Mouse (Mus musculus) stomach, embryonic 14.5 days (tissue): ENCODE measurements around the gene Zc3h6. TPM values are rescaled to one million over a fixed set of nuclear protein-coding genes. Genes with fewer than 3 reads are reported as not detected.
A peak's percentile ranks its signal among the peaks of the same experiment; 100 is the strongest.
"Not testable (repeated sequence)": the region's sequence is repeated elsewhere in the genome, so short reads cannot be mapped to it uniquely, and the experiment has no call there.

Source experiments
- ATAC-seq: fragments of 200-750 bp; cut with Nextera tagmentation; 2 replicates; pipeline ENCODE4 v1.8.0; 2017; ENCODE audit warnings: low read depth, moderate TSS enrichment; ENCODE audit not compliant: insufficient number of reproducible peaks, insufficient read depth, low FRiP score
- H3K27ac ChIP-seq: fragments of 300-500 bp; sonication (generic); 2 replicates; pipeline ENCODE4 v1.5.1; 2014; ENCODE audit warnings: mild to moderate bottlenecking, low read length, moderate library complexity, mixed read lengths
- H3K27me3 ChIP-seq: fragments of 300-500 bp; sonication (generic); 2 replicates; pipeline ENCODE4 v1.6.1; 2014; ENCODE audit warnings: low read length, control low read depth, mixed read lengths; ENCODE audit not compliant: control insufficient read depth, insufficient read depth
- H3K36me3 ChIP-seq: fragments of 300-500 bp; sonication (generic); 2 replicates; pipeline ENCODE4 v1.6.1; 2014; ENCODE audit warnings: mild to moderate bottlenecking, control low read depth, low read length, moderate library complexity, mixed read lengths; ENCODE audit not compliant: control insufficient read depth, insufficient read depth
- H3K4me1 ChIP-seq: fragments of 300-500 bp; sonication (generic); 2 replicates; pipeline ENCODE4 v1.6.1; 2014; ENCODE audit warnings: low read length, control low read depth, mixed read lengths; ENCODE audit not compliant: control insufficient read depth, insufficient read depth
- H3K4me2 ChIP-seq: fragments of 300-500 bp; sonication (generic); replicated peaks from 2 replicates; pipeline ENCODE4 v1.6.1; 2014; ENCODE audit warnings: low read depth, low read length, control low read depth
- H3K4me3 ChIP-seq: fragments of 300-500 bp; sonication (generic); 2 replicates; pipeline ENCODE4 v1.5.1; 2014; ENCODE audit warnings: low read depth, low read length, control low read depth
- H3K9ac ChIP-seq: fragments of 300-500 bp; sonication (generic); replicated peaks from 2 replicates; pipeline ENCODE4 v1.6.1; 2014; ENCODE audit warnings: low read depth, mild to moderate bottlenecking, control low read depth, low read length, moderate library complexity, mixed read lengths
- H3K9me3 ChIP-seq: fragments of 300-500 bp; sonication (generic); 2 replicates; pipeline ENCODE4 v1.6.1; 2016; ENCODE audit warnings: low read depth, low read length, control low read depth; ENCODE audit not compliant: control insufficient read depth
- WGBS: fragments of 180-500 bp; shearing (Covaris S2); extraction: QIAGEN DNeasy Blood & Tissue Kit; methylation state at CpG from one replicate; pipeline ENCODE4 v1.1.7; 2014; 5-methylcytosine and 5-hydroxymethylcytosine counted together
- polyA plus RNA-seq: library from polyadenylated mRNA; unstranded; fragments of >200 nt; fragmentation: Nextera tagmentation; extraction: Ambion mirVana; gene quantifications from 2 replicates; pipeline ENCODE4 v1.2.1, GENCODE M21; 2014

Gene Zc3h6
- polyA plus RNA-seq, 1 experiment from 2014 or later: 2.6 TPM

DNA sequence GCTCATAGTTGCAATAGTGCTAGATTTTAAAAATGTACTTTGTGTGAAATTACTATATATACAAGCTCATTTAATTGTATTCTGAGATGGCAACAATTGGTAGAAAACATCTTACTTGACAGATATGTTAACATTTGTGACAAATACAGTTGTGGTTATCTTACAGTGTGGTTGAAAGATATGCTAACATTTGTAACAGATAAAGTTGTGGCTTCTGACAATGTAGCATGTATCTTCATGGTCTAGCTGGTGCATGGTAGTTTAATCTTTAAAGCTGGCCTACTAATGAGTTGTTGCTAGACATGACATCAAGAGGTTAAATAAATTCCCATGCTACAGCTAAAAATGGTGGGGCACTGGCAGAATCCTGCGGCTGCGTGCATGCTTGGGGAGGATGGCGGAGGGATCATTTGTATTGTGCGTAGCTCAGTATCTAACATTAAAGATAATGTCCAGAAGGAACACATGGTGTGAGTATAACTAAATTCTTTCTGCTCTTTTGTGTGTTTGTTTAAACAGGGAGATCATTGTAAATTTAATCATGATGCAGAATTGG lies 39.1 kb downstream of the Zc3h6 start:
- no peak overlapping the region for H3K27ac ChIP-seq
- H3K9ac ChIP-seq: no peak overlapping the region
- H3K4me2 ChIP-seq: no peak overlapping the region
- H3K36me3 ChIP-seq: no peaks in the 10 kb centered on the region
- no peaks in the 10 kb centered on the region for H3K27me3 ChIP-seq
- no peaks in the 10 kb centered on the region for H3K9me3 ChIP-seq
- H3K4me1 ChIP-seq: no peaks in the 10 kb centered on the region
- WGBS: 64% methylated on average over 4 of the region's 4 CpGs
- no peak overlapping the region for H3K4me3 ChIP-seq
- ATAC-seq: no peak

DNA sequence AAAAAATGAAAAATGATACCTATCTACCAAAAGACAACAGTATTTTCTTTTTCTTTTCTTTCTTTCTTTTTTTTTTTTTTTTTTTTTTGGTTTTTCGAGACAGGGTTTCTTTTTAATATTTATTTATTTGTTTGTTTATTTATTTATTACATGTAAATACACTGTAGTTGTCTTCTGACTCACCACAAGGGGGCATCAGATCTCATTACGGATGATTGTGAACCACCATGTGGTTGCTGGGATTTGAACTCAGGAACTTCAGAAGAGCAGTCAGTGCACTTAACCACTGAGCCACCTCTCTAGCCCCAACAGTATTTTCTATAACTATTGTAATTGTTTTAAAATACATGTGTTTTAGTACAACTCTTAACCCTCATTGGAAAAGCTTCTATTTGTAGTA lies 41.7 kb downstream of the Zc3h6 start:
- H3K27me3 ChIP-seq, H3K27ac ChIP-seq, H3K36me3 ChIP-seq, H3K4me3 ChIP-seq, ATAC-seq, H3K4me1 ChIP-seq, H3K4me2 ChIP-seq, H3K9me3 ChIP-seq, H3K9ac ChIP-seq: not testable (repeated sequence)
- 87% methylated on average over 2 of the region's 2 CpGs for WGBS

DNA sequence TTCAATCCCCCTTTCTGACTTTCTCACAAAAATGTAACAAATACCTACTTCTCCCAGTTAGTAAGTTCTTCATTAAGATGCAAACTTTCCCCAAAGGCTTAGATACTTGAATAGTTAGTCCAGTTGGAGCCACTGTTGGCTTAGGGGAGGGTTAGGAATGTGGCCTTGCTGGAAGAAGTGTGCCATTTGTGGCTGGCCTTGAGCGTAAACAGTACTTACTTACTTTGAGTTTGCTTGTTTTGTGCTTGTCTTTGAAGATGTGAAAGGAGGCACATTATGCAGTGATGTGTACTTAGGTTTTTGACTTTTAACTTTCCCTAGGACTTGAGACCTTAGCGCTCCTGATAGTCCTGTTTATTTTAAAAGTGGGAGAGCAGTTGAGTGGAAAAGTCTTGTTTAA lies 52.9 kb downstream of the Zc3h6 start:
- H3K9me3 ChIP-seq: no peaks in the 10 kb centered on the region
- H3K27ac ChIP-seq: no peak overlapping the region
- H3K9ac ChIP-seq: no peak overlapping the region
- H3K27me3 ChIP-seq: no peaks in the 10 kb centered on the region
- H3K4me1 ChIP-seq: no peaks in the 10 kb centered on the region
- WGBS: 39% methylated on average over 2 of the region's 2 CpGs
- no peak for ATAC-seq
- H3K4me2 ChIP-seq: no peak overlapping the region
- 0 out of 2 replicates have a peak, but pooled peaks cover 3% of the 10 kb centered on the region for H3K36me3 ChIP-seq
- H3K4me3 ChIP-seq: no peak overlapping the region

DNA sequence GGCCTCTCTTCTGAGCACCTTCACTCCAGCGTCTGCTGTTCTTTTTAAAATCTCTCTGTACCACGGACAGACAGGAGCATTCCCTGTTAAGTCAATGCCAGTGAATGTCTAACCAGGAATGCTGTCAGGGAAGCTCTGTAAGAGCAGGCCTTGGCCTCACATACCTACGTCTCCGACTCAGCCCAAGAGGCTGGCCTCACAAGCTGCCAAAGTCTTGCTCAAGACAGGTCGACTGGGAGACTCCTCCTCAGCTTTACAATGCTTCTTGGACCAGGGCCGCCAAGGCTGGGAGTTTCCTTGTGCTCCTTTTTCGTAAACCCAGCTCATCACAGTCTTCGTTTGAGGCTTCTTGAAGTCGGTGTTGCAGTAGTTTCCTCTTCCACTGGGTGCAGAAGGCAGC lies 57.6 kb downstream of the Zc3h6 start:
- 69% methylated on average over 9 of the region's 9 CpGs for WGBS
- Histone ChIP-seq H3K9ac (no peak overlapping the region), H3K27me3 (no peaks in the 10 kb centered on the region), H3K4me3 (no peak overlapping the region), H3K9me3 (no peaks in the 10 kb centered on the region), H3K27ac (no peak overlapping the region), H3K36me3 (no peaks in the 10 kb centered on the region), H3K4me1 (no peaks in the 10 kb centered on the region), H3K4me2 (no peak overlapping the region)
- ATAC-seq: no peak

DNA sequence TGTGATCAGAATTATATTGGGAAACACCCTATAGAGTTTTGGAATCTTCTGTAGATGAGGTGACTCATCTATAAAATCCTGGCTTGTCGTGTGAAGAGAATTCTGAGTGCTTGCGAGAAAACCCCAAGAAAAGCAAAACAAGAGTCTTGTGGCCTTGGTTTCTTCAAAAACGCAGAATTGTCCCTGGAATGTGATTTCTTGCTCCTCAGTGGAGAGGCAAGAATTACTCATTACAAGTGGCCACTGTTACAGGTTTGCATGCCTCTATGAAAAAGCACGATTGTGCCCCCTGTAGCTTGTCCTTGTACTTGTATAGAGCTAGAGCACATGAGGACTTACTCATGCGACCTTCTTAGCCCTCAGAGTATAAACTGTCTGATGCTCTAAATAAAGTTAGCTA lies 68.2 kb downstream of the Zc3h6 start:
- WGBS: 81% methylated on average over 5 of the region's 5 CpGs
- H3K9me3 ChIP-seq: no peaks in the 10 kb centered on the region
- ATAC-seq: no peak
- no peak overlapping the region for H3K9ac ChIP-seq
- no peaks in the 10 kb centered on the region for H3K36me3 ChIP-seq
- no peak overlapping the region for H3K4me2 ChIP-seq
- H3K4me3 ChIP-seq: no peak overlapping the region
- no peaks in the 10 kb centered on the region for H3K4me1 ChIP-seq
- peaks cover 13% of the 10 kb centered on the region for H3K27me3 ChIP-seq
- H3K27ac ChIP-seq: no peak overlapping the region

DNA sequence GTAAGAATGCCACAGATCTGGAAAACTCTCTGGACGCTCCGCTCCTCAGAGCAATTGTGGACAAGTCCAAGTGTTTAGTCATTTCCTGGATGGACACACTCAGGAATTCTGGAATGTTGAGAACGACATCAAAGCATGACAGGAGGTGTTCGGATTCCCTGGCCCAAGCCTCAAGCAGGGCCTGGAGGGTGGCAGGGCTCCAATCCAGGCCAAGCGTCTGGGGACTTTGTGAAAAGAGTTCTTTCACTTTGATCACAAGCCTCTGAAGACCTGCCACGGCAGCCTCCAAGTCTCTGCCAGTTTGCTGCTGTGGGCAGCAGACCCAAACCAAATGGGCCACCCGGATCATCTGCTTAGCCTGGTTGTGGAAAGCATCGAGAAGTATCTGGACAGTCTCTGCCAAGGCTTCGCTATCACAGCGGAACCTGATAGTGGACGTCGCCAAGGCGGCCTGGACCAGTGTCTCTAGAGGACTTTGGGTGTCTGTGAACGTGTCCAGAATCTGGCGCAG lies 71.3 kb downstream of the Zc3h6 start:
- Histone ChIP-seq H3K4me1 (no peaks in the 10 kb centered on the region), H3K27ac (no peak overlapping the region), H3K36me3 (no peaks in the 10 kb centered on the region), H3K9me3 (no peaks in the 10 kb centered on the region), H3K27me3 (peaks cover 13% of the 10 kb centered on the region), H3K4me2 (peak overlapping the region; percentile 86), H3K4me3 (peak overlapping the region; percentile 38), H3K9ac (no peak overlapping the region)
- WGBS: 31% methylated on average over 15 of the region's 15 CpGs
- ATAC-seq: no peak

DNA sequence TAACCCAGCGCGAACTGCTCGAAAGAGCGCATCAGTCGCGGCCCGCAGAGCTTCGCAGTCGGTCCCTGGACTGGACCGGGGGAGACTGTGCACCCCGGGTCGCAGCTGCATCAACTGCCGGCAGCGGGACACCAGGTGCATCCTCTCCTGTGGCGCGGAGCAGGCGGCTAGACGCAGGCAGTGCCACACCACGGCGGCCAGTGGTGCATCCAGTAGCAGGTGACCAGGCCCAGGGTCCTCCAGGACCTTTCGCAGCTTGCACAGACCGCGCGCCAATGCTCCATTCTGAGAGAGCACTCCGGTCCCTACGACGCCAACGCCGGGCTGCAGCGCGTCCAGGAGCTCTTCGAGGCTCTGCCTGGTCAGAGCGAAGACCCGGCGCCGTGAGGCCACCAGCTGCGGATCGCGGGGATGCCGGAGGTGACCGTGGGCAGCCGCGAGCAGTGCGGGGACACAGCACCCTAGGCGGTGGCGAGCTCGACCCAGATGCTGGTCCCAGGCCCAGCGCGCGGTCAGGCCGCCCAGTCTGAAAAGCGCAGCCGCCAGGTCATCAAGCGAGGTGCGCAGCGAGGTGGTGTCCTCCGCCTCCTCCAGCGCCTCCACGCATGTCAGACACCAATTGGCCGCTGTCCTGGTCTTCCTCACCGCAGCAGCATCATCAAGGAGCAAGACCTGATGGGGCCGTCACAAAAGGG lies 71.9 kb downstream of the Zc3h6 start:
- Histone ChIP-seq H3K4me1 (no peaks in the 10 kb centered on the region), H3K27ac (no peak overlapping the region), H3K4me3 (peak overlapping the region; percentile 38), H3K36me3 (no peaks in the 10 kb centered on the region), H3K9me3 (no peaks in the 10 kb centered on the region), H3K4me2 (peak overlapping the region; percentile 86), H3K27me3 (peaks cover 13% of the 10 kb centered on the region), H3K9ac (peak overlapping the region; percentile 4; the same call in 1 of the 2 replicates)
- ATAC-seq: 0 out of 2 replicates have a peak, but pooled peaks have one; percentile 28
- WGBS: 4% methylated on average over 61 of the region's 62 CpGs

DNA sequence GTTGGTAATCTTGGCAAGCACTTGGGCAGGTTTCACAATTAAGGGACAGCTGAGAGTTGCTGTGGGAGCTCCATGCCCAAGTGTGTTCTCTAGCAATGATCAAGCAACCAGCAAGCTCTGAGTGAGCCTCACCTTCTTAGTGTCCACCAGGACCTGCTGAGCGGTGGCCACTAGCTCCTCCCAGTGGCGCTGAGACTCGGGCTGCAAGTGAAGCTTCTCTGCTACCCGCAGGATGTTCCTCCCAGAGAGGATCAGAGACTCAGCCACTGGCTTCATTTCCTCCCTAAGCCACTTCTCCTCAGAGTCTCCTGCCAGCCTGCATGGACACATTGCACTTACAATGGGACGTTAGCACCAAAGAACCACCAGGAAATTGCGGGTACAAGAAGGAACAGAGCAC lies 73.4 kb downstream of the Zc3h6 start:
- no peak overlapping the region for H3K4me3 ChIP-seq
- 35% methylated on average over 6 of the region's 6 CpGs for WGBS
- no peaks in the 10 kb centered on the region for H3K36me3 ChIP-seq
- H3K4me1 ChIP-seq: no peaks in the 10 kb centered on the region
- no peak for ATAC-seq
- H3K9me3 ChIP-seq: no peaks in the 10 kb centered on the region
- peaks cover 13% of the 10 kb centered on the region for H3K27me3 ChIP-seq
- no peak overlapping the region for H3K27ac ChIP-seq
- H3K9ac ChIP-seq: no peak overlapping the region
- H3K4me2 ChIP-seq: no peak overlapping the region
